Mouse (Mus musculus) ES-Bruce4 (cell line): ENCODE results near the gene Dennd4a. TPM values are rescaled to one million over a fixed set of nuclear protein-coding genes. Genes with fewer than 3 reads are reported as not detected.

Experiments used
- H3K27ac ChIP-seq: 2 replicates; pipeline ENCODE4 v1.5.1; 2012; ENCODE audit warnings: low read length, inconsistent platforms; ENCODE audit not compliant: insufficient read depth
- H3K27me3 ChIP-seq: 2 replicates; pipeline ENCODE4 v1.6.1; 2012; ENCODE audit warnings: mild to moderate bottlenecking, low read length, inconsistent platforms; ENCODE audit not compliant: control insufficient read depth, poor library complexity, insufficient read depth, severe bottlenecking
- H3K36me3 ChIP-seq: 2 replicates; pipeline ENCODE4 v1.6.1; 2012; ENCODE audit warnings: inconsistent platforms, mild to moderate bottlenecking, low read length, moderate library complexity; ENCODE audit not compliant: control insufficient read depth, poor library complexity, insufficient read depth, severe bottlenecking
- H3K4me1 ChIP-seq: one replicate; pipeline ENCODE4 v1.8.1; 2011; ENCODE audit warnings: low read length; ENCODE audit not compliant: control insufficient read depth, insufficient read depth
- H3K4me3 ChIP-seq: 2 replicates; pipeline ENCODE4 v1.5.1; 2011; ENCODE audit warnings: low read depth, mild to moderate bottlenecking, low read length
- H3K9ac ChIP-seq: 2 replicates; pipeline ENCODE4 v1.6.1; 2012; ENCODE audit warnings: low read depth, mild to moderate bottlenecking, inconsistent platforms; ENCODE audit not compliant: poor library complexity, severe bottlenecking
- H3K9me3 ChIP-seq: replicated peaks from 2 replicates; pipeline ENCODE4 v1.6.1; 2012; ENCODE audit warnings: mild to moderate bottlenecking, low read length, inconsistent platforms; ENCODE audit not compliant: control insufficient read depth, poor library complexity, insufficient read depth, severe bottlenecking
- CTCF ChIP-seq: IDR thresholded peaks from one replicate; pipeline ENCODE4 v1.8.1; 2011; ENCODE audit warnings: low read depth, low read length
- EP300 ChIP-seq: IDR thresholded peaks from 2 replicates; pipeline ENCODE4 v1.6.1; 2011; ENCODE audit warnings: low read depth, low read length; ENCODE audit not compliant: insufficient read depth
- POLR2A ChIP-seq: IDR thresholded peaks from one replicate; pipeline ENCODE4 v1.8.1; 2011; ENCODE audit warnings: low read length; ENCODE audit not compliant: insufficient read depth
- polyA plus RNA-seq: library from polyadenylated mRNA; stranded (reverse); fragments of >200 nt; gene quantifications from 2 replicates; pipeline ENCODE4 v1.2.4, GENCODE M21; 2011; ENCODE audit warnings: low read depth; ENCODE audit not compliant: missing spikeins, insufficient read depth, insufficient read length

The Dennd4a gene
- polyA plus RNA-seq, 1 experiment: 8.6 TPM

DNA sequence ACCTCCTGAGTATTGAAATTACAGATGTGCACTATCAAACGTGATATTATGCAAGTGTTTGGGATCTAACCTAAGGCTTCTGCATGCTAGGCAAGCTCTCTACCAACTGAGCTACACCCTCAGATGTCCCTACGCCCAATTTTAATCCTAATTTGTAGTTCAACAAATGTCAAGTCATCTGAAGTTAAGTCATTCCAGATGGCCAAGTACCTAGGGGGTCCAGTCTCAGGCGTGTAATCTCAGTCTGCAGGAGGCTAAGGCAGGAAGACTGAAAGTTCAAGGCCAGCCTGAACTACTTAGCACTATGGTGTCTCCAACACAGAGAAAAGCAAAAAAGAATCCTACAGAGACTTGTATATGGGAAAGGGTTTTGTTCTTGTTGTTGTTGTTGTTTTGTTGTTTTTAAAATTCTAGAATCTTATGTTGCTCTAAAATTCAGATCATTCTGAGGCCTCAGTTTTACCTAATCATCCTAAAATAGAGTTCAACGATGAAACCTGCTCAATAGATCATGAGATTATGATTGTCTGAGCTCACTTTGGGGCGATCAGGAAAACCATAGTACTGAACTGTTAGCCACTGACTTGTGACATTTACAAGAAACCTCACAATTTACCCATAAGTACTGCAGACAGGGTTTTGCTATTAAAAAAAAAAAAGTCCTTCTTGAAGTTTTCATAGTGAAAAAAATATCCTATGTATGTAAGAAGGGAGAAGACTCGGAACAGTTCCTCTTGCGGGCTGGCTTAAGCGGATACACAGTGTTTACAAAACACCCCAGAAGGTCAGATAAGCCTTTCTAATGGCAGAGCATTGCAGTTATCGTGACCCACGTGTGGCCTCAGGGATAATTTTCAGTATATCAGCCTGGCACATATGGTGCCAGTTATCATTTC, 18.5 kb upstream of the Dennd4a start:
- Histone ChIP-seq H3K4me3 (no peak overlapping the region), H3K9ac (no peak overlapping the region), H3K4me1 (no peaks in the 10 kb centered on the region), H3K27ac (no peak overlapping the region), H3K27me3 (no peaks in the 10 kb centered on the region; the same call in 1 of the 2 replicates), H3K9me3 (no peaks in the 10 kb centered on the region), H3K36me3 (no peaks in the 10 kb centered on the region)
- no peak for TF ChIP-seq CTCF
- TF ChIP-seq EP300: no peak
- TF ChIP-seq POLR2A: no peak

DNA sequence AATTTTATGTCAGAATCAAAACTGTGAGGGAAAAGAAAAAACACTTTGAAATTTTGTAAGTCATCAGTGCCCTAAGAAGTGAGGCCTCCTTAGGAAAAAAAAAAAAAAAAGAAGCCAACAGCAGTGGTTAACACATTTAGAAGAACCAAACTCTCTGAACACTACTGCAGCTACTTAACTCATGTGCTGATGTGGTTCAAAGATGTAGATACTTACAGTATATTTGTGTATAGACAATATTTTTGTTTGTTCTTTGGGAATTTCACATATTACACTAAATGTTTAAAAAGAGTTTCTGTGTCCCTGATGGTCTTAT, 17.9 kb upstream of the Dennd4a start:
- no peak overlapping the region for H3K27ac ChIP-seq
- no peaks in the 10 kb centered on the region for H3K4me1 ChIP-seq
- no peaks in the 10 kb centered on the region for H3K9me3 ChIP-seq
- H3K27me3 ChIP-seq: no peaks in the 10 kb centered on the region; the same call in 1 of the 2 replicates
- no peak overlapping the region for H3K9ac ChIP-seq
- H3K4me3 ChIP-seq: no peak overlapping the region
- TF ChIP-seq CTCF: no peak
- no peak for TF ChIP-seq EP300
- no peak for TF ChIP-seq POLR2A
- H3K36me3 ChIP-seq: no peaks in the 10 kb centered on the region

DNA sequence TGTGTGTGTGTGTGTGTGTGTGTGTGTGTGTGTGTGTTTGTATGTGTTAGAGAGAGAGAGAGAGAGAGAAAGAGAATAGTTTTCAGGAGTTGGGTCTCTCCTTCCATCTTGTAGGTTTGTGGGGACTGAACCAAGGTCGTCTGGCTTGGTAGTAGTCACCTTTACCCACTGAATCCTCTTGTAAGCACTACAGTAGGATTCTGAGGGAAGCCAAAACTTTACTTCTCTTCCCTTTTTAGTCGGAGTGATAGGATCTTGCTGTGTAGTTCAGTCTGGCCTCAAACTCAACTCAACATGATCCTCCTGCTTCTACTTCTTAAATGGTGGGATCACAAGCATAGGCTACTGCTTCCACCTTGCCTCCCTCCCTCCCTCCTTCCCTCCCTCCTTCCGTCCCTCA, 17.3 kb upstream of the Dennd4a start:
- H3K4me3 ChIP-seq: no peak overlapping the region
- no peaks in the 10 kb centered on the region; the same call in 1 of the 2 replicates for H3K27me3 ChIP-seq
- no peak overlapping the region for H3K9ac ChIP-seq
- no peak overlapping the region for H3K27ac ChIP-seq
- TF ChIP-seq POLR2A (no peak), EP300 (no peak), CTCF (no peak)
- H3K9me3 ChIP-seq: no peaks in the 10 kb centered on the region
- H3K36me3 ChIP-seq: no peaks in the 10 kb centered on the region
- no peaks in the 10 kb centered on the region for H3K4me1 ChIP-seq

DNA sequence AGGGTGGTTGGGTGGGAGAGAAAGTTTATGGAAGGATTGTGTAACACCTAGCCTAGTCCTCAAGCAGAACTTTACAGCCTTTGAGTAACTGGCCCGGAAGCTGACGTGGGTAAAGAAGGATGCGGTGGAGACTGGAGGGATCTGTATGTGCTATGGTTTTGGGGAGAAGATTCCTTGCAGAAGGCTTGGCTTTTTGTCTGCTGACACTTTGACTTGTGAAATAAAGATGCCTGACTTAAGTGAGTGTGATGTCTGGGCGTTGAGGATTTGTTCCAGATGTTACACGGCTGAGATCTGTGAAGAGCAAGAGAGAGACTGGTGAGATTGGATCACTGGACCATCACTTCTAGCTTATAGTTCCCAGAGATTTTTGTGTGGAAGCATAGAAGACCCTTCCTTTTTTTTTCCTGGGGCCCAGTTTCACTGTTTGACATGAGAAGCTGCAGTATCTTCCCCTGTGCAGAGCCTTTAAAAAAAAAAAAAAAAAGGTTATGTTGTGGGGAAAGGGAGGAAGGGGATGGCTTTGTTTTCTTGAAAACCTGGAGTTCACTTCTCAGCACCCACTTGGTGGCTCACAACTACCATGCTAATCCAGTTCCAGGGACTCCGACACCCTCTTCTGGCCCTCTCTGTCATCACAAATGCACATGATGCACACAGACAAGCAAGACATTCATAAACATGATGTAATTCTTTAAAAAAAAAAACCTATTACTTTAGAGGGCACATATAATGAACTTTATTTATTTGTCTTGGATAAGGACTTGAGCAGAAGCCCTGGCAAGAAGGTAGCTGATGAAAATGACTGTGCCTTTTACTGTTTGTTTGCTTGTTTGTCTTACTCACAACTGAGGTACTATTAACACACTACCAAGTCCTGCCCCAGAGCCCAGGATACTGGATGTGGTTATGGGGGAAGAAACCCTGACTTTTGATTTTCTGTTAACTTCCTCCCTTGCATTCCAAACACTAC, 16.4 kb upstream of the Dennd4a start:
- Histone ChIP-seq H3K27me3 (no peaks in the 10 kb centered on the region; the same call in 1 of the 2 replicates), H3K36me3 (no peaks in the 10 kb centered on the region), H3K27ac (no peak overlapping the region), H3K9me3 (no peaks in the 10 kb centered on the region), H3K9ac (no peak overlapping the region), H3K4me3 (no peak overlapping the region), H3K4me1 (no peaks in the 10 kb centered on the region)
- TF ChIP-seq EP300: no peak
- TF ChIP-seq POLR2A: no peak
- no peak for TF ChIP-seq CTCF

- no peak overlapping the region for H3K9ac ChIP-seq
- H3K9me3 ChIP-seq: no peaks in the 10 kb centered on the region
- TF ChIP-seq CTCF: no peak
- no peak overlapping the region for H3K4me3 ChIP-seq
- no peak overlapping the region for H3K27ac ChIP-seq
- no peaks in the 10 kb centered on the region; the same call in 1 of the 2 replicates for H3K27me3 ChIP-seq
- no peaks in the 10 kb centered on the region for H3K4me1 ChIP-seq
- no peaks in the 10 kb centered on the region for H3K36me3 ChIP-seq
These were observed 15.1 kb upstream of the Dennd4a start for GRCm38 (mm10) chr9:64795846-64796615.
